Mouse (Mus musculus) brain, embryonic 14.5 days (tissue): ENCODE data around the gene Kirrel3.

Source experiments
- CTCF ChIP-seq: fragments of 200-500 bp; IDR thresholded peaks from 2 replicates; pipeline ENCODE4 v1.5.1; 2012; ENCODE audit warnings: inconsistent platforms, mild to moderate bottlenecking, moderate library complexity, borderline replicate concordance; ENCODE audit not compliant: insufficient read depth, insufficient read length; ENCODE audit errors: extremely low read depth
- POLR2A ChIP-seq: fragments of 200-500 bp; IDR thresholded peaks from 2 replicates; pipeline ENCODE4 v1.6.1; 2012; ENCODE audit warnings: mild to moderate bottlenecking, inconsistent platforms, borderline replicate concordance; ENCODE audit not compliant: poor library complexity, insufficient read depth, insufficient read length, severe bottlenecking; ENCODE audit errors: extremely low read depth

DNA sequence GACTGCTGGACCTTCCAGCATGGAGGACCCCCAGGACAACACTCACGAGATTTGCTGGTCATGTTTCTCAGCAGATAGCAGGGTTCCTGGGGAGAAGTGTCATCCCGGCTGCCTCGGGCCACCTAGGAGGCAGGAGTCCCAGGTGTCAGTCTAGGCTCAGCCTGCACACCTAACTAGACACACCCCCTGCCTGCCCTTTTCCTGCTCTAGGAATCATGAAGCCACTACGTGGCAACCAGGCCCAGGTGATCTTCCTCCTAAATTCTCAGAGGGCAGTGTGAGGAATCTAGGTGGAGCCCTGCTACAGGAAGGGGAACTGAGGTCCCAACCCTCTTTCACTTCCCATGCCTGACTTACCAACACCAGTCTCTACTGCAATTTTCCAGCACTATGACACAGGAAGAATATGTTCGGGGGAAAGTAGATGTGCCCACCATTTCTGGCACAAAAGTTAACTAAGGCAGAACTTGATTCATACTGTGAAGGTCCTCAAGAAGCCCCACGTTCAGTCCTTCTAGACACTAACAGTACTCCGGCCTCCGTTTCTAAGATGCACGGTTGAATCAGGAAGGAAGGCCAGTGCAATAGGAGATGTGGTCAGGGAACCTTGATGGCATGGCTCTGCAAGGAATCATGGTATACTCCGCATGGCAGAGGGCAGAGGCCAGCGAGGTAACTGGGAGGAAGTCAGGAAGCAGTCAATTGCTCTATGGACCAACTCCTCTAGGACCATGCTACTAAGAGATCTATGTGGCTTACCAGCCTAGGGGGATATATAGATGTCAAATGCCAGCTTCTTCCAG is 570.0 kb downstream of the Kirrel3 start:
- TF ChIP-seq CTCF = no peak
- TF ChIP-seq POLR2A = no peak
